Mouse (Mus musculus) heart, adult 8-10 months (tissue): ENCODE data around the gene Olfr94. TPM values are rescaled to one million over a fixed set of nuclear protein-coding genes. Genes with fewer than 3 reads are reported as not detected.

ENCODE experiments used
- total RNA-seq, 4 experiments: library from RNA; stranded (reverse); gene quantifications; 2 replicates each; pipeline ENCODE4 v1.2.4; 2022

Olfr94 gene
- total RNA-seq, 4 experiments from 2014 or later: not detected

Other genes starting within 250 kb of the Olfr94 start
- 100 to 1,000 TPM in 2 of 4 experiments, 10 to 100 TPM in 2; 89.3 to 121 (median 108) TPM for gene Ppp1r11, start 249.3 kb downstream of the Olfr94 start, total RNA-seq
- 10 to 100 TPM; 22.3 to 27.7 (median 26.2) TPM for gene Znrd1, start 242.4 kb downstream of the Olfr94 start, total RNA-seq
- gene Znrd1as, start 242.4 kb downstream of the Olfr94 start, total RNA-seq: 10 to 100 TPM; 13.8 to 22.2 (median 15.3) TPM
- 1 to 10 TPM in 2 of 4 experiments, under 1 TPM in 2; 0.50 to 1.4 (median 0.90) TPM for gene 2410137M14Rik, start 219.8 kb downstream of the Olfr94 start, total RNA-seq
- under 1 TPM in 1 of 4 experiments, not detected in 3; 0.25 TPM for gene H2-M5, start 211.5 kb downstream of the Olfr94 start, total RNA-seq
- 1 to 10 TPM in 3 of 4 experiments, under 1 TPM in 1; 0.87 to 2.4 (median 1.4) TPM for gene Zfp57, start 199.8 kb downstream of the Olfr94 start, total RNA-seq
- not detected for gene Mog, start 177.6 kb downstream of the Olfr94 start, total RNA-seq
- gene Gabbr1, start 155.0 kb downstream of the Olfr94 start, total RNA-seq: 1 to 10 TPM; 7.2 to 9.2 (median 7.4) TPM
- gene Olfr90, start 112.5 kb downstream of the Olfr94 start, total RNA-seq: not detected
- gene Olfr91, start 102.7 kb downstream of the Olfr94 start, total RNA-seq: not detected
- gene Olfr92, start 80.9 kb downstream of the Olfr94 start, total RNA-seq: not detected
- not detected for gene Olfr93, start 39.5 kb downstream of the Olfr94 start, total RNA-seq
- gene Ubd, start 7.1 kb downstream of the Olfr94 start, total RNA-seq: not detected
- not detected for gene Olfr95, start 12.1 kb upstream of the Olfr94 start, total RNA-seq
- gene Olfr96, start 19.2 kb upstream of the Olfr94 start, total RNA-seq: not detected
- gene Olfr97, start 36.3 kb upstream of the Olfr94 start, total RNA-seq: not detected
- gene Olfr98, start 62.8 kb upstream of the Olfr94 start, total RNA-seq: not detected
- 1 to 10 TPM; 3.2 to 4.4 (median 3.6) TPM for gene H2-M3, start 69.2 kb upstream of the Olfr94 start, total RNA-seq
- gene Olfr99, start 82.5 kb upstream of the Olfr94 start, total RNA-seq: not detected
- not detected for gene Olfr101, start 103.3 kb upstream of the Olfr94 start, total RNA-seq
- not detected for gene Olfr102, start 116.1 kb upstream of the Olfr94 start, total RNA-seq
- not detected for gene Olfr103, start 138.7 kb upstream of the Olfr94 start, total RNA-seq
- gene Olfr104-ps, start 158.6 kb upstream of the Olfr94 start, total RNA-seq: not detected
- gene Olfr105-ps, start 178.0 kb upstream of the Olfr94 start, total RNA-seq: not detected
- not detected for gene Olfr106-ps, start 189.4 kb upstream of the Olfr94 start, total RNA-seq
- gene Olfr107, start 198.2 kb upstream of the Olfr94 start, total RNA-seq: not detected
- not detected for gene Olfr108, start 244.5 kb upstream of the Olfr94 start, total RNA-seq